Mouse (Mus musculus) embryonic facial prominence, embryonic 10.5 days (tissue): Measurements from ENCODE around the gene Mfap2. TPM values are rescaled to one million over a fixed set of nuclear protein-coding genes. Genes with fewer than 3 reads are reported as not detected.
A peak's percentile ranks its signal among the peaks of the same experiment; 100 is the strongest.

ENCODE experiments used
- DNase-seq: peaks from one replicate; pipeline ENCODE4 v3.0.0-alpha.2; 2017; ENCODE audit warnings: low spot score
- H3K27ac ChIP-seq: fragments of 300-500 bp; sonication (generic); replicated peaks from 2 replicates; pipeline ENCODE4 v1.5.1; 2016; ENCODE audit warnings: mild to moderate bottlenecking
- H3K27me3 ChIP-seq: fragments of 300-500 bp; sonication (generic); replicated peaks from 2 replicates; pipeline ENCODE4 v1.6.1; 2016; ENCODE audit warnings: low read depth, mild to moderate bottlenecking; ENCODE audit not compliant: poor library complexity, severe bottlenecking
- H3K36me3 ChIP-seq: fragments of 300-500 bp; sonication (generic); replicated peaks from 2 replicates; pipeline ENCODE4 v1.6.1; 2016; ENCODE audit warnings: mild to moderate bottlenecking, moderate library complexity
- H3K4me1 ChIP-seq: fragments of 300-500 bp; sonication (generic); 2 replicates; pipeline ENCODE4 v1.6.1; 2016
- H3K4me3 ChIP-seq: fragments of 300-500 bp; sonication (generic); 2 replicates; pipeline ENCODE4 v1.5.1; 2016; ENCODE audit warnings: mild to moderate bottlenecking, moderate library complexity
- H3K9me3 ChIP-seq: fragments of 300-500 bp; sonication (generic); 2 replicates; pipeline ENCODE4 v1.6.1; 2016; ENCODE audit warnings: mild to moderate bottlenecking
- WGBS: fragments of 180-500 bp; shearing (Covaris S2); methylation state at CpG from one replicate; pipeline ENCODE4 v1.1.7; 2016; 5-methylcytosine and 5-hydroxymethylcytosine counted together
- polyA plus RNA-seq: library from polyadenylated mRNA; unstranded; fragments of >200 nt; fragmentation: Nextera tagmentation; extraction: Ambion mirVana; gene quantifications from 2 replicates; pipeline ENCODE4 v1.2.1, GENCODE M21; 2016

Gene Mfap2
- polyA plus RNA-seq, 1 experiment from 2014 or later = 480 TPM

GRCm38 (mm10) chr4:141048810-141049475 is 38.7 kb downstream of the Mfap2 start:
- H3K27ac ChIP-seq = peak overlapping the region; percentile 58
- no peaks in the 10 kb centered on the region for H3K27me3 ChIP-seq
- 80% methylated on average over 17 of the region's 17 CpGs for WGBS
- 0 out of 2 replicates have a peak overlapping the region, but pooled peaks have one; percentile 11 for H3K4me3 ChIP-seq
- no peaks in the 10 kb centered on the region for H3K9me3 ChIP-seq
- DNase-seq = no peak
- peaks cover 81% of the 10 kb centered on the region for H3K36me3 ChIP-seq
- H3K4me1 ChIP-seq = peaks cover 62% of the 10 kb centered on the region

DNA sequence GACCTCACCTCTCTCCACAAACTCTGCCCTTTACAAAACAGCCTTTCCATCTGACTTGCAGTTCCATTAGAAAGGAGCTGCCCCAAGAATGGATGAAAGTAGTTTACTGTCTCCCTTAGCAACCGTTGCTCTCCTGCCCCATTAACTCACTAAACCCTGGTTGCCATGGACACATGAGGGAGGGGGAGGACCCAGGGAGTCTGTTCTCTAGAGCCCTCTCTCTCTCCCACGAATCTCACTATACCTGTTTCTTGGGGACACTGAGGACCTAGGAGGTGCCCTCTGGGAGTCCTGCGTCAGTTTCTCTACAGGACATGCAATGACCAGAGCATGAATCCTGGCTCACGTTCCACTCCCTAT is 39.2 kb downstream of the Mfap2 start:
- H3K4me1 ChIP-seq = peaks cover 67% of the 10 kb centered on the region
- H3K27ac ChIP-seq = peak overlapping the region; percentile 58
- 0 out of 2 replicates have a peak overlapping the region, but pooled peaks have one; percentile 11 for H3K4me3 ChIP-seq
- H3K36me3 ChIP-seq = peaks cover 81% of the 10 kb centered on the region
- H3K9me3 ChIP-seq = no peaks in the 10 kb centered on the region
- no peaks in the 10 kb centered on the region for H3K27me3 ChIP-seq
- 50% methylated on average over 4 of the region's 4 CpGs for WGBS
- DNase-seq = peak; percentile 74

DNA sequence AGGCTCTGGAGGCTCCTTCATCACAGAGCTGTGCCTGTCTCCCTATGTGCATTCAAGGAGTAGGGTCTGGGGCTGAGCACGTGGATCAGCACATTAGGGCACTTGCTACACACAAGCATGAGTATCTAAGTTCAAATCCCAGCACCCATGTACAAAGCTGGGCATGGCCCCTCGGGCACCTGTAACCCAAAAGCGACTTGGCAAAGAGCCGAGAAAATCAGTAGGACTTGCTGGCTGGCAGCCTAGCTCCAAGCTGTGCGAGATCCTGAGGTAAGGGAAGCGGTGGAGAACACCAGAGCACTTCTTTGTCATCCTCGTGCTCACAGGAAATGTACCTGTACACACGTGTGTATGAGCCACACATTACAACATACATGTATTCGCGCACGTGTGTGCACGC is 42.2 kb downstream of the Mfap2 start:
- 89% methylated on average over 12 of the region's 12 CpGs for WGBS
- DNase-seq = no peak
- H3K4me1 ChIP-seq = peaks cover 54% of the 10 kb centered on the region
- H3K9me3 ChIP-seq = no peaks in the 10 kb centered on the region
- H3K36me3 ChIP-seq = peaks cover 84% of the 10 kb centered on the region
- H3K27me3 ChIP-seq = no peaks in the 10 kb centered on the region
- H3K27ac ChIP-seq = no peak overlapping the region; the same call in 1 of the 2 replicates
- H3K4me3 ChIP-seq = no peak overlapping the region

DNA sequence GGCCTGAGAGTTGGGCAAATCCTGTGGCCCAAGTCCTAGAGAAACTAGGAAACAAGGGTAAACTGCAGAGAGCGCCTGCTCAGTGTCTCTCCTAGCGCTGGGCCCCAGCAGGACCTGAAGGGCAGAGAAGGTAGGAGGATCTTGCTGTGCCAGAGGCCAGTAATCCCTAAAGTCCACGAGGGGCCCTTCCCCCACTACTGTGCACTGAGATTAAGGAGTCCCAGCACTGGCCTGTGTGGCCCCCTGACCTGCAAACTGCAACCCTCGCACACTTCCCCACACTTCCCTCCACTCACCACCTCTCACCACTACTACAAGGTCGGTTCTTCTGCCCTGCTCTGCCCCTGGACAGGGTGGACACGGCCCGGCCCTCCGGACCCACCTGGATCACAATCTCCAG is 42.9 kb downstream of the Mfap2 start:
- no peaks in the 10 kb centered on the region for H3K9me3 ChIP-seq
- peak overlapping the region; percentile 41 for H3K4me3 ChIP-seq
- 39% methylated on average over 8 of the region's 8 CpGs for WGBS
- peaks cover 84% of the 10 kb centered on the region for H3K36me3 ChIP-seq
- peak overlapping the region; percentile 79 for H3K27ac ChIP-seq
- no peak for DNase-seq
- peaks cover 52% of the 10 kb centered on the region for H3K4me1 ChIP-seq
- no peaks in the 10 kb centered on the region for H3K27me3 ChIP-seq

DNA sequence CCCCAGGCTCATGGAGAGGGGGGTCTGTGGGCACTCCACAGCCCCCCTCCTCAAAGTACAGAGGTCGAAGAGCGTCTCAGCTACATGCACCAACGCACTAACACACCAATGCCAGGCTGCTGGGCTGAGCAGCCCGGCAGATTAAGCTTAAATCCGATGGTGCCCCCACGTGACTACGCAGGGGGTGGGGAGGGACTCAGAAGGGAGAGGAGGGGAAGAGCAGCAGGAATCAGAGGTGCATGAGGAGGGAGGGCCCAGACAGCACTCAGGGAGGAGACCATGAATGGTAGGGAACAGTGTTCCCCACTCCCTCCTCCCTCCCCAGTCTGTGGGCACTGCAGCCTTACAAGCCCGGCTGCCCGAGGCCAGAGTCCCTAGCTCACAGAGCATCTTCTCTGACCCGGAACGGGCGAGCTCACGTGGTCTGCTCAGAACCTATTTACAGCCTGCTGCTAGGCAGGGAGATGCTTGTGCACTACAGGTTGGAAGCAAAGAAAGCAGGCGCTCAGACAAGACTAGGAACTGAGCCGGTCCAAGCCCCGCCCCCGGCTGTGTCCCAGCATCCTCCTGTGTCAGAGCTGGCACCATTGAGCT is 43.4 kb downstream of the Mfap2 start:
- H3K27me3 ChIP-seq = no peaks in the 10 kb centered on the region
- peaks cover 79% of the 10 kb centered on the region for H3K36me3 ChIP-seq
- peak overlapping the region; percentile 41 for H3K4me3 ChIP-seq
- DNase-seq = peak; percentile 64
- no peaks in the 10 kb centered on the region for H3K9me3 ChIP-seq
- WGBS = 17% methylated on average over 17 of the region's 17 CpGs
- peak overlapping the region; percentile 79 for H3K27ac ChIP-seq
- peaks cover 48% of the 10 kb centered on the region for H3K4me1 ChIP-seq

- Histone ChIP-seq H3K4me1 (peaks cover 49% of the 10 kb centered on the region), H3K27ac (no peak overlapping the region), H3K9me3 (no peaks in the 10 kb centered on the region), H3K4me3 (no peak overlapping the region), H3K36me3 (peaks cover 52% of the 10 kb centered on the region), H3K27me3 (no peaks in the 10 kb centered on the region)
- no peak for DNase-seq
- 96% methylated on average over 10 of the region's 10 CpGs for WGBS
These were observed 46.8 kb downstream of the Mfap2 start for GRCm38 (mm10) chr4:141056970-141057369.

DNA sequence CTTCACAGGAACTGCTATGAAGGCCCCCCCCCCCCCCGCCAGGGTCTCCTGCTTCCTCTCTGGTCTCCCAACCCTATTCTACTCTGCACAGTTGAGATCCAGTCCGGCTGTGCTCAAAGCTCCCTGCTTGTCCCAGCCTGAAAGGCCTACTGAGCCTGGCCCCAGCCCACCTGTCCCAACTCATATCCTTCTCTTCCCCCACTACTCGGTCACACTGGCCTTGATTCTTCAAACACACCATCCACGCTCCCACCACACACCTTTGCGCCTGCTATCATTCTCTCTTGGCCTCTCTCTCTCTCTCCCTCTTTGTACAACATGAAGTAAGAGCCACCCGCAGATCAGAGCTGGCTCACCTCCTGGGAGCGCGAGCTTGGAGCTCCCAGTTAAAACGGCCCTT is 48.6 kb downstream of the Mfap2 start:
- Histone ChIP-seq H3K4me1 (peaks cover 33% of the 10 kb centered on the region), H3K27ac (peak overlapping the region; percentile 41), H3K27me3 (no peaks in the 10 kb centered on the region), H3K4me3 (peak overlapping the region; percentile 69), H3K9me3 (no peaks in the 10 kb centered on the region), H3K36me3 (peaks cover 42% of the 10 kb centered on the region)
- 81% methylated on average over 9 of the region's 9 CpGs for WGBS
- no peak for DNase-seq

DNA sequence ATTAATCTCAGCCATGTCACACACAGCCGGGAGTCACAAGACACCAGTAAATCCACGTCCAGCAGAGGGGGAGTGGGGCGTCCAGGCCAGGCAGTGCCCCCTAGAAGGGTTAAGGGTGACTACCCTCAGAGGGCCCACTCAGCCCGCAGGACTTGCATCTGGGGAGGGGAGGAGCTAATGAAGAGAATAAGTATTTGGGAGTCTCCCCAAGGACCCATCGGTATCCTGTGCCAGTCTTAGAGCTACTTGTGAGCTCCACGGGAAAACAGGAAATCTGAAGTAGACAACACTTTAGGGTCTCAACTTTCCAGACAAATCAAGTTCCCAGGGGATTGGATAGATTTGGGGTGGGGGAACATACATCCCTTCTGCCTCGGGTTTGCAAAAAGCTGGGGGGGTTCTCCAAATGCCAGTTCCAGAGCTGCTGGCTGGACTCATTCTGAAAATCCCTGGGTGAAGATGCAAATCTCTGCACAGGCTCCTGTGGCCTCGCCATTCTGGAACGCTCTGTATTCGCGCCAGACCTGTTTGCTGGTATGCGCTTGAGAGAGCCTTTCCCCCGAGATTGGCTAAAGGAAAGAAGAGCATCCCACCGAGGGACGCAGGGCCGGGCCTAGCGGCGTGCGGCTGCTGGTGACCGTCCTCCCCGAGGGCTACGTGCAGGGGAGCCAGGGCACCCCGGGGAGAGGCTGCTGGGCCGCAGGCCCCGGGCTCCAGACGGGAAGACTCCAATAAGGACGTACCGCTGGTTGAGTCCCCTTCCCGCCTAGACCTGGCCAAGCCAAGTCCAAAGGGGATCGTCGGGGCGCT is 49.6 kb downstream of the Mfap2 start:
- no peaks in the 10 kb centered on the region for H3K27me3 ChIP-seq
- no peaks in the 10 kb centered on the region for H3K9me3 ChIP-seq
- H3K4me3 ChIP-seq = peak overlapping the region; percentile 69
- WGBS = 1% methylated on average over 32 of the region's 32 CpGs
- peak; percentile 35 for DNase-seq
- H3K27ac ChIP-seq = peak overlapping the region; percentile 97
- peaks cover 33% of the 10 kb centered on the region for H3K36me3 ChIP-seq
- peaks cover 26% of the 10 kb centered on the region for H3K4me1 ChIP-seq

GRCm38 (mm10) chr4:141060426-141061301 is 50.4 kb downstream of the Mfap2 start, which contains the start of gene Crocc:
Gene Crocc, minus strand, starts transcription at chr4:141060550.
- peaks cover 26% of the 10 kb centered on the region for H3K4me1 ChIP-seq
- H3K9me3 ChIP-seq = no peaks in the 10 kb centered on the region
- under 1% methylated on average over 77 of the region's 77 CpGs for WGBS
- peaks cover 28% of the 10 kb centered on the region for H3K36me3 ChIP-seq
- DNase-seq = peak; percentile 100
- H3K27me3 ChIP-seq = no peaks in the 10 kb centered on the region
- peak within 1 kb of the TSS; percentile 69 for H3K4me3 ChIP-seq
- peak within 1 kb of the TSS; percentile 97 for H3K27ac ChIP-seq

- Histone ChIP-seq H3K4me1 (peaks cover 20% of the 10 kb centered on the region), H3K9me3 (no peaks in the 10 kb centered on the region), H3K27ac (no peak overlapping the region), H3K27me3 (no peaks in the 10 kb centered on the region), H3K36me3 (peaks cover 39% of the 10 kb centered on the region), H3K4me3 (no peak overlapping the region)
- WGBS = 85% methylated on average over 4 of the region's 4 CpGs
- no peak for DNase-seq
These were observed 54.0 kb downstream of the Mfap2 start for GRCm38 (mm10) chr4:141064104-141064659.

- Histone ChIP-seq H3K27ac (no peak overlapping the region), H3K36me3 (peaks cover 48% of the 10 kb centered on the region), H3K9me3 (no peaks in the 10 kb centered on the region), H3K4me3 (no peak overlapping the region), H3K4me1 (peaks cover 12% of the 10 kb centered on the region), H3K27me3 (no peaks in the 10 kb centered on the region)
- DNase-seq = peak; percentile 86
- WGBS = 5% methylated on average over 8 of the region's 8 CpGs
These were observed 54.9 kb downstream of the Mfap2 start for GRCm38 (mm10) chr4:141065123-141065522.
